9 mouse cellular contexts compared by ENCODE assay signal in genomic region chr4:140581730-140582389, GRCm38 (mm10).
DNase-seq lines count a peak whose midpoint lies in the region; ATAC-seq and TF ChIP-seq lines count a peak whose summit lies in the region.
"Had no signal": no experiment of that assay in that cellular context is flagged by ENCODE, and none has a peak within 500 bp of the region (broad histone marks: within the 10 kb centered on the region; RNA-seq: fewer than 3 reads in every experiment).

No protein-coding gene starts in this region.

- ATAC-seq in embryonic facial prominence, embryonic 13.5 days (ENCODE audit: insufficient number of reproducible peaks, insufficient read depth, low FRiP score, low TSS enrichment, low read depth): peak; percentile 60

- WGBS in embryonic facial prominence, embryonic 13.5 days: 83% methylated on average over 23 of the region's 23 CpGs
- WGBS in embryonic facial prominence, embryonic 10.5 days: 81% methylated on average over 23 of the region's 23 CpGs

- TF ChIP-seq EP300 in MEL (IDR thresholded peaks at IDR 0.05; ENCODE audit: low read depth in 1 of 2, low read length in 2 of 2): no peak

- peaks cover 73% of the 10 kb centered on the region for H3K36me3 ChIP-seq in embryonic facial prominence, embryonic 13.5 days
- peaks cover 92% of the 10 kb centered on the region for H3K36me3 ChIP-seq in embryonic facial prominence, embryonic 10.5 days (replicated peaks)
- H3K36me3 ChIP-seq in MEL (ENCODE audit: control insufficient read depth in 1 of 2, insufficient read depth in 2 of 2, low read length in 2 of 2): peaks cover 0 to 8% of the 10 kb centered on the region in 2 experiments; a peak in 2 of 4 replicates

- H3K27ac ChIP-seq in embryonic facial prominence, embryonic 13.5 days: no peak overlapping the region
- H3K27ac ChIP-seq in embryonic facial prominence, embryonic 10.5 days (replicated peaks): no peak overlapping the region
- peak overlapping the region; percentile 92 for H3K27ac ChIP-seq in MEL (ENCODE audit: control insufficient read depth, low read depth, low read length)
- H3K27ac ChIP-seq in gastrocnemius, adult 2 months: peak overlapping the region; percentile 96
- H3K27ac ChIP-seq: neural tube, embryonic 12.5 days had no signal

- H3K9me3 ChIP-seq in embryonic facial prominence, embryonic 13.5 days: no peaks in the 10 kb centered on the region
- no peaks in the 10 kb centered on the region for H3K9me3 ChIP-seq in embryonic facial prominence, embryonic 10.5 days
- no peaks in the 10 kb centered on the region for H3K9me3 ChIP-seq in MEL (replicated peaks; ENCODE audit: insufficient read depth, low read length)
- H3K9me3 ChIP-seq: neural tube, embryonic 12.5 days had no signal

- TF ChIP-seq RAD21 in MEL (IDR thresholded peaks at IDR 0.05; ENCODE audit: low read depth, low read length): no peak

- peak; percentile 29 to 56; a peak in 1 of 4 replicates for TF ChIP-seq POLR2A in MEL (IDR thresholded peaks at IDR 0.05; ENCODE audit: control insufficient read depth in 1 of 2, insufficient read depth in 1 of 2, low read depth in 1 of 2, low read length in 2 of 2, poor library complexity in 1 of 2)

- H3K79me2 ChIP-seq in MEL (ENCODE audit: control insufficient read depth, insufficient read depth, low read length, poor library complexity): peaks cover 9% of the 10 kb centered on the region

- no peaks in the 10 kb centered on the region for H3K4me1 ChIP-seq in embryonic facial prominence, embryonic 13.5 days
- peaks cover 11% of the 10 kb centered on the region; the same call in 1 of the 2 replicates for H3K4me1 ChIP-seq in embryonic facial prominence, embryonic 10.5 days
- H3K4me1 ChIP-seq in MEL (ENCODE audit: control insufficient read depth in 1 of 2, insufficient read depth in 2 of 2, low read length in 2 of 2): peaks cover 9 to 40% of the 10 kb centered on the region in 2 experiments
- H3K4me1 ChIP-seq: neural tube, embryonic 12.5 days had no signal

- no peaks in the 10 kb centered on the region for H3K27me3 ChIP-seq in embryonic facial prominence, embryonic 13.5 days
- no peaks in the 10 kb centered on the region for H3K27me3 ChIP-seq in embryonic facial prominence, embryonic 10.5 days (replicated peaks; ENCODE audit: low read depth, poor library complexity, severe bottlenecking)
- H3K27me3 ChIP-seq in MEL (ENCODE audit: control insufficient read depth in 1 of 2, insufficient read depth in 2 of 2, low read length in 2 of 2): no peaks in the 10 kb centered on the region
- H3K27me3 ChIP-seq: neural tube, embryonic 12.5 days had no signal

- H3K4me2 ChIP-seq in embryonic facial prominence, embryonic 13.5 days: no peak overlapping the region
- H3K4me2 ChIP-seq: neural tube, embryonic 12.5 days had no signal

- intact Hi-C loops in gastrocnemius, adult 2 months (cut with DNase I): loop anchor here (5.0 kb wide), 1 partner anchor 35 kb away; no protein-coding TSS in a partner anchor

- DNase-seq in embryonic facial prominence, embryonic 10.5 days (ENCODE audit: low spot score): no peak
- DNase-seq in MEL (ENCODE audit: low read depth, low spot score): peak; percentile 72
- DNase-seq in gastrocnemius, adult 2 months: peak; percentile 88
- DNase-seq in kidney, adult 11 months: peak; percentile 38
- DNase-seq in lung, postnatal 4 days: peak; percentile 66 to 78
- no peak for DNase-seq in thymus, postnatal 36 days
- no peak for DNase-seq in right cerebral cortex, adult 18-20 months

- TF ChIP-seq CTCF in MEL (IDR thresholded peaks at IDR 0.05 in 2 of 3, conservative IDR thresholded peaks at IDR 0.05 in 1 of 3; ENCODE audit: control insufficient read depth in 1 of 3, insufficient read depth in 1 of 3, low read depth in 2 of 3, low read length in 3 of 3, poor library complexity in 1 of 3, severe bottlenecking in 1 of 3): no peak
- TF ChIP-seq CTCF in gastrocnemius, adult 2 months (IDR thresholded peaks at IDR 0.05): no peak

- H3K9ac ChIP-seq in embryonic facial prominence, embryonic 13.5 days: no peak overlapping the region
- peak overlapping the region; percentile 83 for H3K9ac ChIP-seq in MEL (ENCODE audit: control insufficient read depth, low read depth, low read length, poor library complexity, severe bottlenecking)
- H3K9ac ChIP-seq: neural tube, embryonic 12.5 days had no signal

- no peak overlapping the region for H3K4me3 ChIP-seq in embryonic facial prominence, embryonic 13.5 days
- no peak overlapping the region for H3K4me3 ChIP-seq in embryonic facial prominence, embryonic 10.5 days
- peak overlapping the region; percentile 70 to 74 for H3K4me3 ChIP-seq in MEL (ENCODE audit: control insufficient read depth in 1 of 2, insufficient read depth in 1 of 2, low read depth in 2 of 2, low read length in 2 of 2)
- H3K4me3 ChIP-seq in gastrocnemius, adult 2 months: peak overlapping the region; percentile 71
- H3K4me3 ChIP-seq: neural tube, embryonic 12.5 days had no signal

TF ChIP-seq in MEL, 35 proteins besides CTCF, POLR2A, EP300 and RAD21:
- TF ChIP-seq TCF12 (IDR thresholded peaks at IDR 0.05; ENCODE audit: low read depth, low read length) (no peak), TBP (IDR thresholded peaks at IDR 0.05; ENCODE audit: low read depth, low read length) (no peak), TAL1 (IDR thresholded peaks at IDR 0.05; ENCODE audit: low read length) (no peak), POLR2AphosphoS2 (IDR thresholded peaks at IDR 0.05; ENCODE audit: low read length) (no peak), MYC (IDR thresholded peaks at IDR 0.05; ENCODE audit: low read depth, low read length) (peak; percentile 9; the same call in 1 of the 2 replicates), ETS1 (IDR thresholded peaks at IDR 0.05; ENCODE audit: low read depth, low read length) (no peak), ZKSCAN1 (IDR thresholded peaks at IDR 0.05; ENCODE audit: low read depth, low read length) (no peak), MXI1 (IDR thresholded peaks at IDR 0.05; ENCODE audit: low read depth, low read length) (0 out of 2 replicates have a peak, but pooled peaks have one; percentile 19), USF1 (IDR thresholded peaks at IDR 0.05; ENCODE audit: low read depth, low read length) (no peak), GABPA (IDR thresholded peaks at IDR 0.05; ENCODE audit: low read depth, low read length) (no peak), POLR2AphosphoS5 (IDR thresholded peaks at IDR 0.05; ENCODE audit: borderline replicate concordance, low read depth, low read length) (no peak)

Comparison
In these comparisons a context has a peak if more than half of its experiments do, and no peak if none do; other contexts are left out.
1. H3K27ac ChIP-seq: peak in MEL (single experiment) and gastrocnemius, adult 2 months (single experiment); none in embryonic facial prominence, embryonic 13.5 days (single experiment) and embryonic facial prominence, embryonic 10.5 days (single experiment).
2. H3K4me3 ChIP-seq: peak in MEL (2 of 2) and gastrocnemius, adult 2 months (single experiment); none in embryonic facial prominence, embryonic 13.5 days (single experiment) and embryonic facial prominence, embryonic 10.5 days (single experiment).
3. DNase-seq: peak in MEL (single experiment), gastrocnemius, adult 2 months (single experiment), kidney, adult 11 months (single experiment) and lung, postnatal 4 days (2 of 2); none in embryonic facial prominence, embryonic 10.5 days (single experiment), thymus, postnatal 36 days (0 of 2) and right cerebral cortex, adult 18-20 months (single experiment).